Mouse (Mus musculus): Measurements from ENCODE around the gene Vsig2.

- TF ChIP-seq CTCF (IDR thresholded peaks at IDR 0.05; ENCODE audit: borderline replicate concordance, extremely low read depth, insufficient read depth, insufficient read length) (no peak), POLR2A (IDR thresholded peaks at IDR 0.05; ENCODE audit: borderline replicate concordance, extremely low read depth, insufficient read depth, insufficient read length, poor library complexity, severe bottlenecking) (no peak)
These were observed 53.6 kb downstream of the Vsig2 start for GRCm38 (mm10) chr9:37592633-37593032.
